In the genomic region with DNA sequence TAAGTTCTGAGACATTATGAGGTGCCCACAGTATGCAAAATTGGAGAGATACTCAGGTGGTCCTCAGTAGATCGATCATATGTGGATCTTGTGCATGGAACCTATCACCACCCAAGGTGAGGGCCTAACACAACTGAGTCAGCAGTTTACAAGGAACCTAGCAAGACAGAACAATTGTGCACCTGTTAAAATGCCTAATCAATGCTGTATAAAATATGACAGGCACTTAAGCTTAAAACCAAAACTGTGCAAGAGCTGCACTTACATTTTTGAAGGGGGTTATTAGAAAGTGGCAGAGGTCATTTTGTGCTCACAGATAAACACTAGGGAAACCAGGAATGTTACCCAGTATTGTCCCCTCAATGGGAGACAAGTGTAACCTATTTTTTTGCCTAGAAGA, we compare ENCODE assay signal across 24 mouse cellular contexts.
"Had no signal": no experiment of that assay in that cellular context is flagged by ENCODE, and none has a peak within 500 bp of the region (broad histone marks: within the 10 kb centered on the region; RNA-seq: fewer than 3 reads in every experiment).

No protein-coding gene starts in this region.

- H3K9ac ChIP-seq: heart, embryonic 13.5 days; heart, embryonic 15.5 days; hindbrain, embryonic 12.5 days; hindbrain, embryonic 14.5 days; intestine, embryonic 15.5 days; limb, embryonic 12.5 days; liver, embryonic 15.5 days had no signal

- H3K4me2 ChIP-seq: heart, embryonic 11.5 days; heart, embryonic 13.5 days; heart, embryonic 15.5 days; hindbrain, embryonic 12.5 days; hindbrain, embryonic 14.5 days; intestine, embryonic 15.5 days; limb, embryonic 12.5 days; liver, embryonic 11.5 days; liver, embryonic 15.5 days had no signal

- DNase-seq: gastrocnemius, adult 2 months; gastrocnemius, postnatal 10 days; gastrocnemius, postnatal 25 days; heart, adult 2 months; heart, postnatal 4 days; kidney, adult 18-20 months; kidney, adult 8-10 months; kidney, postnatal 10 days; kidney, postnatal 25 days; kidney, postnatal 4 days; liver had no signal

- H3K27me3 ChIP-seq: heart, embryonic 13.5 days; heart, embryonic 15.5 days; hindbrain, embryonic 12.5 days; intestine, embryonic 15.5 days; limb, embryonic 12.5 days; liver, embryonic 15.5 days had no signal

- H3K4me1 ChIP-seq: hindbrain, embryonic 12.5 days; intestine, embryonic 15.5 days; limb, embryonic 12.5 days had no signal

- H3K27ac ChIP-seq: gastrocnemius, adult 2 months; heart, adult 2 months; heart, embryonic 13.5 days; heart, embryonic 15.5 days; hindbrain, embryonic 10.5 days; hindbrain, embryonic 12.5 days; hindbrain, embryonic 14.5 days; intestine, embryonic 15.5 days; layer of hippocampus, adult 2 months; left cerebral cortex, adult 2 months; limb, embryonic 10.5 days; limb, embryonic 12.5 days; liver, embryonic 15.5 days had no signal

- H3K4me3 ChIP-seq: gastrocnemius, adult 2 months; heart, adult 2 months; heart, embryonic 13.5 days; heart, embryonic 15.5 days; hindbrain, embryonic 10.5 days; hindbrain, embryonic 12.5 days; intestine, embryonic 15.5 days; layer of hippocampus, adult 2 months; left cerebral cortex, adult 2 months; limb, embryonic 10.5 days; limb, embryonic 12.5 days; liver, embryonic 15.5 days had no signal

- H3K9me3 ChIP-seq: heart, embryonic 13.5 days; heart, embryonic 15.5 days; hindbrain, embryonic 10.5 days; hindbrain, embryonic 12.5 days; intestine, embryonic 15.5 days; limb, embryonic 10.5 days; limb, embryonic 12.5 days; liver, embryonic 15.5 days had no signal
